Mouse (Mus musculus): Measurements from ENCODE around the gene Luc7l2. TPM values are rescaled to one million over a fixed set of nuclear protein-coding genes. Genes with fewer than 3 reads are reported as not detected.

Gene Luc7l2
- polyA plus RNA-seq, 1 experiment from 2014 or later: 58.2 TPM

GRCm38 (mm10) chr6:38634461-38634860, 83.3 kb downstream of the Luc7l2 start:
- H3K9ac ChIP-seq (replicated peaks): no peak overlapping the region
- H3K9me3 ChIP-seq: no peaks in the 10 kb centered on the region
- H3K27me3 ChIP-seq: peaks cover 67% of the 10 kb centered on the region
- H3K4me3 ChIP-seq (replicated peaks): no peak overlapping the region
- H3K36me3 ChIP-seq: no peaks in the 10 kb centered on the region
- peaks cover 18% of the 10 kb centered on the region for H3K4me1 ChIP-seq (replicated peaks)
- ATAC-seq (ENCODE audit: insufficient number of reproducible peaks, insufficient read depth, low FRiP score, low TSS enrichment, low read depth): no peak
- H3K27ac ChIP-seq: no peak overlapping the region
- 78% methylated on average over 8 of the region's 8 CpGs for WGBS
- no peak overlapping the region for H3K4me2 ChIP-seq

GRCm38 (mm10) chr6:38635941-38636851, 85.1 kb downstream of the Luc7l2 start:
- Histone ChIP-seq H3K4me3 (replicated peaks) (peak overlapping the region; percentile 55), H3K36me3 (no peaks in the 10 kb centered on the region), H3K9me3 (no peaks in the 10 kb centered on the region), H3K4me2 (peak overlapping the region; percentile 99), H3K27ac (no peak overlapping the region), H3K4me1 (replicated peaks) (peaks cover 18% of the 10 kb centered on the region), H3K9ac (replicated peaks) (peak overlapping the region; percentile 52), H3K27me3 (peaks cover 84% of the 10 kb centered on the region)
- 1% methylated on average over 71 of the region's 72 CpGs for WGBS
- peak; percentile 61 for ATAC-seq (ENCODE audit: insufficient number of reproducible peaks, insufficient read depth, low FRiP score, low TSS enrichment, low read depth)

- Histone ChIP-seq H3K4me2 (peak within 1 kb of the TSS; percentile 99), H3K9me3 (no peaks in the 10 kb centered on the region), H3K9ac (replicated peaks) (peak within 1 kb of the TSS; percentile 52), H3K4me1 (replicated peaks) (peaks cover 18% of the 10 kb centered on the region), H3K27me3 (peaks cover 89% of the 10 kb centered on the region), H3K4me3 (replicated peaks) (peak within 1 kb of the TSS; percentile 55), H3K27ac (no peak within 1 kb of the TSS), H3K36me3 (no peaks in the 10 kb centered on the region)
- 2% methylated on average over 60 of the region's 60 CpGs for WGBS
- peak; percentile 75 for ATAC-seq (ENCODE audit: insufficient number of reproducible peaks, insufficient read depth, low FRiP score, low TSS enrichment, low read depth)
These were observed 85.9 kb downstream of the Luc7l2 start, which contains the start of gene Klrg2 for GRCm38 (mm10) chr6:38636852-38637618. TSS of gene Klrg2 (minus strand) at chr6:38637242.

GRCm38 (mm10) chr6:38640401-38640800, 89.3 kb downstream of the Luc7l2 start:
- Histone ChIP-seq H3K27ac (no peak overlapping the region), H3K9ac (replicated peaks) (no peak overlapping the region), H3K9me3 (no peaks in the 10 kb centered on the region), H3K4me2 (no peak overlapping the region), H3K4me1 (replicated peaks) (peaks cover 16% of the 10 kb centered on the region), H3K4me3 (replicated peaks) (no peak overlapping the region), H3K27me3 (peaks cover 66% of the 10 kb centered on the region), H3K36me3 (no peaks in the 10 kb centered on the region)
- no peak for ATAC-seq (ENCODE audit: insufficient number of reproducible peaks, insufficient read depth, low FRiP score, low TSS enrichment, low read depth)
- WGBS: 78% methylated on average over 11 of the region's 11 CpGs

GRCm38 (mm10) chr6:38641228-38641627, 90.1 kb downstream of the Luc7l2 start:
- Histone ChIP-seq H3K4me1 (replicated peaks) (peaks cover 8% of the 10 kb centered on the region), H3K4me2 (no peak overlapping the region), H3K27me3 (peaks cover 58% of the 10 kb centered on the region), H3K9ac (replicated peaks) (no peak overlapping the region), H3K9me3 (no peaks in the 10 kb centered on the region), H3K27ac (no peak overlapping the region), H3K36me3 (no peaks in the 10 kb centered on the region), H3K4me3 (replicated peaks) (no peak overlapping the region)
- no peak for ATAC-seq (ENCODE audit: insufficient number of reproducible peaks, insufficient read depth, low FRiP score, low TSS enrichment, low read depth)
- WGBS: 71% methylated on average over 5 of the region's 5 CpGs

GRCm38 (mm10) chr6:38641645-38642044, 90.5 kb downstream of the Luc7l2 start:
- WGBS: 53% methylated on average over 5 of the region's 5 CpGs

GRCm38 (mm10) chr6:38642593-38642992, 91.5 kb downstream of the Luc7l2 start:
- 71% methylated on average over 5 of the region's 5 CpGs for WGBS
- Histone ChIP-seq H3K27ac (no peak overlapping the region), H3K4me1 (replicated peaks) (no peaks in the 10 kb centered on the region; the same call in 1 of the 2 replicates), H3K4me2 (no peak overlapping the region), H3K27me3 (peaks cover 44% of the 10 kb centered on the region), H3K4me3 (replicated peaks) (no peak overlapping the region), H3K36me3 (no peaks in the 10 kb centered on the region), H3K9me3 (no peaks in the 10 kb centered on the region), H3K9ac (replicated peaks) (no peak overlapping the region)
- ATAC-seq (ENCODE audit: insufficient number of reproducible peaks, insufficient read depth, low FRiP score, low TSS enrichment, low read depth): no peak

More at GRCm38 (mm10) chr6:38641645-38642044, 90.5 kb downstream of the Luc7l2 start:
- Histone ChIP-seq H3K4me3 (replicated peaks) (no peak overlapping the region), H3K36me3 (no peaks in the 10 kb centered on the region), H3K4me1 (replicated peaks) (peaks cover 4% of the 10 kb centered on the region; the same call in 1 of the 2 replicates), H3K9me3 (no peaks in the 10 kb centered on the region), H3K27me3 (peaks cover 54% of the 10 kb centered on the region), H3K9ac (replicated peaks) (no peak overlapping the region), H3K4me2 (no peak overlapping the region), H3K27ac (no peak overlapping the region)
- ATAC-seq (ENCODE audit: insufficient number of reproducible peaks, insufficient read depth, low FRiP score, low TSS enrichment, low read depth): no peak

- no peak for ATAC-seq (ENCODE audit: insufficient number of reproducible peaks, insufficient read depth, low FRiP score, low TSS enrichment, low read depth)
- no peak overlapping the region for H3K9ac ChIP-seq (replicated peaks)
- peaks cover 40% of the 10 kb centered on the region for H3K27me3 ChIP-seq
- no peaks in the 10 kb centered on the region; the same call in 1 of the 2 replicates for H3K4me1 ChIP-seq (replicated peaks)
- H3K4me2 ChIP-seq: no peak overlapping the region
- H3K9me3 ChIP-seq: no peaks in the 10 kb centered on the region
- H3K27ac ChIP-seq: no peak overlapping the region
- WGBS: 73% methylated on average over 3 of the region's 3 CpGs
- no peaks in the 10 kb centered on the region for H3K36me3 ChIP-seq
- H3K4me3 ChIP-seq (replicated peaks): no peak overlapping the region
These were observed 91.9 kb downstream of the Luc7l2 start for GRCm38 (mm10) chr6:38643039-38643438.

- no peaks in the 10 kb centered on the region for H3K4me1 ChIP-seq (replicated peaks)
- 72% methylated on average over 3 of the region's 3 CpGs for WGBS
- no peak for ATAC-seq (ENCODE audit: insufficient number of reproducible peaks, insufficient read depth, low FRiP score, low TSS enrichment, low read depth)
These were observed 98.4 kb downstream of the Luc7l2 start for GRCm38 (mm10) chr6:38649545-38649944.

GRCm38 (mm10) chr6:38650263-38650937, 99.3 kb downstream of the Luc7l2 start:
- H3K4me3 ChIP-seq (replicated peaks): no peak overlapping the region
- no peak overlapping the region for H3K9ac ChIP-seq (replicated peaks)
- WGBS: 42% methylated on average over 14 of the region's 14 CpGs
- no peaks in the 10 kb centered on the region for H3K4me1 ChIP-seq (replicated peaks)
- no peaks in the 10 kb centered on the region for H3K36me3 ChIP-seq
- no peak overlapping the region for H3K4me2 ChIP-seq
- no peaks in the 10 kb centered on the region for H3K27me3 ChIP-seq
- H3K27ac ChIP-seq: no peak overlapping the region
- H3K9me3 ChIP-seq: 0 out of 2 replicates have a peak, but pooled peaks cover 10% of the 10 kb centered on the region
- no peak for ATAC-seq (ENCODE audit: insufficient number of reproducible peaks, insufficient read depth, low FRiP score, low TSS enrichment, low read depth)

More at GRCm38 (mm10) chr6:38649545-38649944, 98.4 kb downstream of the Luc7l2 start:
- Histone ChIP-seq H3K27me3 (no peaks in the 10 kb centered on the region), H3K9ac (replicated peaks) (no peak overlapping the region), H3K4me2 (no peak overlapping the region), H3K9me3 (0 out of 2 replicates have a peak, but pooled peaks cover 10% of the 10 kb centered on the region), H3K36me3 (no peaks in the 10 kb centered on the region), H3K27ac (no peak overlapping the region), H3K4me3 (replicated peaks) (no peak overlapping the region)
